In genomic region chr13:118775148-118775547, GRCm38 (mm10) we compare ENCODE assay signal across 24 mouse cellular contexts.
DNase-seq lines count a peak whose midpoint lies in the region; ATAC-seq and TF ChIP-seq lines count a peak whose summit lies in the region.
"Had no signal": no experiment of that assay in that cellular context is flagged by ENCODE, and none has a peak within 500 bp of the region (broad histone marks: within the 10 kb centered on the region; RNA-seq: fewer than 3 reads in every experiment).

No protein-coding gene starts in this region.

- H3K36me3 ChIP-seq in ES-Bruce4 (ENCODE audit: control insufficient read depth, insufficient read depth, low read length, poor library complexity, severe bottlenecking) (no peaks in the 10 kb centered on the region), ES-E14 (ENCODE audit: control insufficient read depth, insufficient read depth, low read length, poor library complexity, severe bottlenecking) (no peaks in the 10 kb centered on the region)
- no peaks in the 10 kb centered on the region for H3K36me3 ChIP-seq in forebrain, embryonic 13.5 days (ENCODE audit: poor library complexity, severe bottlenecking)
- H3K36me3 ChIP-seq: forebrain, embryonic 10.5 days; heart, embryonic 15.5 days; hindbrain, embryonic 10.5 days; hindbrain, embryonic 13.5 days; intestine, embryonic 15.5 days had no signal

- H3K9ac ChIP-seq in ES-Bruce4 (ENCODE audit: low read depth, poor library complexity, severe bottlenecking) (no peak overlapping the region), ES-E14 (ENCODE audit: insufficient read depth, low read depth, low read length, poor library complexity, severe bottlenecking) (no peak overlapping the region)
- H3K9ac ChIP-seq in forebrain, embryonic 13.5 days = no peak overlapping the region
- H3K9ac ChIP-seq: forebrain, postnatal 0 days; heart, embryonic 15.5 days; hindbrain, embryonic 13.5 days; intestine, embryonic 15.5 days had no signal

- TF ChIP-seq EP300 in ES-Bruce4 (IDR thresholded peaks at IDR 0.05; ENCODE audit: insufficient read depth, low read depth, low read length) = no peak

- in situ Hi-C loops in ES-E14 (cut with MboI; ENCODE audit: low sequenced_read_pairs in 2 of 2, unreplicated experiment in 2 of 2) = no loop called here

- WGBS in forebrain, embryonic 13.5 days = 88% methylated on average over 1 of the region's 1 CpGs

- no peak for TF ChIP-seq CTCF in ES-Bruce4 (IDR thresholded peaks at IDR 0.05; ENCODE audit: low read depth, low read length)

- H3K9me3 ChIP-seq in ES-Bruce4 (replicated peaks; ENCODE audit: control insufficient read depth, insufficient read depth, low read length, poor library complexity, severe bottlenecking) (no peaks in the 10 kb centered on the region), ES-E14 (ENCODE audit: control insufficient read depth, insufficient read depth, low read depth, low read length) (no peaks in the 10 kb centered on the region)
- no peaks in the 10 kb centered on the region for H3K9me3 ChIP-seq in forebrain, embryonic 13.5 days (replicated peaks)
- H3K9me3 ChIP-seq: forebrain, embryonic 10.5 days; heart, embryonic 15.5 days; hindbrain, embryonic 10.5 days; hindbrain, embryonic 13.5 days; intestine, embryonic 15.5 days had no signal

- no peak for TF ChIP-seq POLR2A in ES-Bruce4 (IDR thresholded peaks at IDR 0.05; ENCODE audit: insufficient read depth, low read length)

- ATAC-seq in granulocyte monocyte progenitor cell, adult 5-6 weeks (replicated peaks; ENCODE audit: poor library complexity, severe bottlenecking) = peak; percentile 73
- ATAC-seq in forebrain, embryonic 13.5 days = no peak
- ATAC-seq: forebrain, embryonic 14.5 days; forebrain, postnatal 0 days; hindbrain, embryonic 16.5 days; intestine, embryonic 15.5 days had no signal

- no peaks in the 10 kb centered on the region for H3K27me3 ChIP-seq in ES-Bruce4 (ENCODE audit: control insufficient read depth, insufficient read depth, low read length, poor library complexity, severe bottlenecking)
- no peaks in the 10 kb centered on the region for H3K27me3 ChIP-seq in forebrain, embryonic 13.5 days
- H3K27me3 ChIP-seq: heart, embryonic 15.5 days; hindbrain, embryonic 13.5 days; intestine, embryonic 15.5 days had no signal

- peak; percentile 6 for DNase-seq in ES-E14 (ENCODE audit: low read depth, low spot score)
- no peak for DNase-seq in frontal cortex, postnatal 36 days (ENCODE audit: low spot score in 2 of 2)
- DNase-seq in spleen, adult 12 weeks (ENCODE audit: low spot score) = no peak
- DNase-seq: adrenal gland, postnatal 10 days; adrenal gland, postnatal 36 days; cerebellum, adult 11 months; cerebellum, adult 2 months; cerebellum, postnatal 10 days; forebrain, postnatal 0 days; gastrocnemius, postnatal 25 days; heart, postnatal 10 days; heart, postnatal 36 days; kidney, adult 11 months had no signal

- no peak overlapping the region for H3K4me3 ChIP-seq in ES-Bruce4 (ENCODE audit: low read depth, low read length)
- H3K4me3 ChIP-seq in ES-E14 (ENCODE audit: insufficient read depth in 1 of 2, low read depth in 1 of 2, low read length in 2 of 2, poor library complexity in 1 of 2, severe bottlenecking in 1 of 2) = no peak overlapping the region
- no peak overlapping the region for H3K4me3 ChIP-seq in forebrain, embryonic 13.5 days
- H3K4me3 ChIP-seq: forebrain, embryonic 10.5 days; heart, embryonic 15.5 days; hindbrain, embryonic 10.5 days; hindbrain, embryonic 13.5 days; intestine, embryonic 15.5 days had no signal

- H3K4me1 ChIP-seq in ES-Bruce4 (ENCODE audit: control insufficient read depth, insufficient read depth, low read length) (peaks cover 2% of the 10 kb centered on the region), ES-E14 (ENCODE audit: control insufficient read depth in 2 of 2, insufficient read depth in 2 of 2, low read length in 2 of 2, poor library complexity in 1 of 2) (peaks cover 2 to 6% of the 10 kb centered on the region in 2 experiments; a peak in 1 of 4 replicates)
- no peaks in the 10 kb centered on the region for H3K4me1 ChIP-seq in forebrain, embryonic 13.5 days
- H3K4me1 ChIP-seq: forebrain, embryonic 10.5 days; heart, embryonic 15.5 days; hindbrain, embryonic 10.5 days; hindbrain, embryonic 13.5 days; intestine, embryonic 15.5 days had no signal

- peak overlapping the region; percentile 89 for H3K27ac ChIP-seq in ES-Bruce4 (ENCODE audit: insufficient read depth, low read length)
- no peak overlapping the region for H3K27ac ChIP-seq in ES-E14 (ENCODE audit: insufficient read depth, low read depth, low read length, poor library complexity, severe bottlenecking)
- no peak overlapping the region for H3K27ac ChIP-seq in forebrain, embryonic 13.5 days
- H3K27ac ChIP-seq: forebrain, embryonic 10.5 days; heart, embryonic 15.5 days; hindbrain, embryonic 10.5 days; hindbrain, embryonic 13.5 days; intestine, embryonic 15.5 days had no signal

- no peak overlapping the region for H3K4me2 ChIP-seq in forebrain, embryonic 13.5 days
- H3K4me2 ChIP-seq: heart, embryonic 11.5 days; heart, embryonic 15.5 days; hindbrain, embryonic 13.5 days; intestine, embryonic 15.5 days had no signal

TF ChIP-seq in ES-E14, 5 proteins besides CTCF, POLR2A, EP300 and RAD21:
- TF ChIP-seq ZNF384 (IDR thresholded peaks at IDR 0.05; ENCODE audit: low read depth, low read length) = no peak
- no peak for TF ChIP-seq ZC3H11A (IDR thresholded peaks at IDR 0.05; ENCODE audit: borderline replicate concordance, low read depth, low read length)
- TF ChIP-seq MAFK (IDR thresholded peaks at IDR 0.05; ENCODE audit: insufficient read depth, low read depth, low read length) = no peak
- TF ChIP-seq CHD2 (IDR thresholded peaks at IDR 0.05; ENCODE audit: low read depth, low read length) = no peak
- TF ChIP-seq HCFC1 (IDR thresholded peaks at IDR 0.05; ENCODE audit: borderline replicate concordance, insufficient read depth, low read length) = no peak
